Mouse (Mus musculus): ENCODE measurements around the gene Tubgcp6.

- TF ChIP-seq CTCF (IDR thresholded peaks at IDR 0.05; ENCODE audit: low read depth) = no peak
- TF ChIP-seq EP300 (IDR thresholded peaks at IDR 0.05; ENCODE audit: low read depth) = no peak
Measured at GRCm38 (mm10) chr15:89089248-89090051, 33.5 kb downstream of the Tubgcp6 start.

All from liver, embryonic 14.5 days (tissue).